Mouse (Mus musculus): ENCODE measurements at regions not wholly inside any gene's neighbourhood (a gene's known extent, or its start where the extent isn't known, plus 50 kb on each side); places are given as distances from the start of the nearest gene placed in this dataset.

DNA sequence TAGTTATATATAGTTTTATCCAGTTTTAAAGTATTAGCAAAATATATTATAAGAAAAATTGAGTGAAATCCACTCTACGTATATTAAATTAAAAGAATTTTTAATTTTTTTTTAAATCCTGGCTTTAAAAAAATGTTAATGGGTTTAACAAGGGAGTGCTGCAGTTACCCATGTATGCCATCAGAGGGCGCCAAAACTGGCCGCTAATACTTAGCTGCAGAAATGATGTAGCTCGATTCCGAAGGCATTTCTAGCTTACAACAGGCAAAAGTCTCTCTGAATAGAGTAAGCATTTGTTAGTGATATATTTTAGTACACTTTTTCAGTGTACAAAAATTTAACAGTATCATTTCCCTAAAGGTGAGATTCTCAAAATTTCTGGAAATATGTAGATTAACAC lies 73.1 kb downstream of the Olfr444 start:
- no peak overlapping the region for H3K27ac ChIP-seq (ENCODE audit: insufficient read depth, low read depth, low read length)
- H3K27me3 ChIP-seq (replicated peaks; ENCODE audit: control insufficient read depth, insufficient read depth, low read length): no peaks in the 10 kb centered on the region
- H3K4me3 ChIP-seq (ENCODE audit: insufficient read depth, low read depth, low read length): no peak overlapping the region
- TF ChIP-seq CTCF (conservative IDR thresholded peaks at IDR 0.05; ENCODE audit: insufficient read depth, insufficient read length, low read depth, low read length): peak; percentile 61
- no peak for TF ChIP-seq POLR2A (IDR thresholded peaks at IDR 0.05; ENCODE audit: low read depth, low read length)
- no peaks in the 10 kb centered on the region for H3K36me3 ChIP-seq (ENCODE audit: control insufficient read depth, insufficient read depth, low read length)
- WGBS: 14% methylated on average over 5 of the region's 5 CpGs
- DNase-seq: peak; percentile 8
- no peaks in the 10 kb centered on the region for H3K4me1 ChIP-seq (ENCODE audit: control insufficient read depth, insufficient read depth, low read length)
